In the genomic region with DNA sequence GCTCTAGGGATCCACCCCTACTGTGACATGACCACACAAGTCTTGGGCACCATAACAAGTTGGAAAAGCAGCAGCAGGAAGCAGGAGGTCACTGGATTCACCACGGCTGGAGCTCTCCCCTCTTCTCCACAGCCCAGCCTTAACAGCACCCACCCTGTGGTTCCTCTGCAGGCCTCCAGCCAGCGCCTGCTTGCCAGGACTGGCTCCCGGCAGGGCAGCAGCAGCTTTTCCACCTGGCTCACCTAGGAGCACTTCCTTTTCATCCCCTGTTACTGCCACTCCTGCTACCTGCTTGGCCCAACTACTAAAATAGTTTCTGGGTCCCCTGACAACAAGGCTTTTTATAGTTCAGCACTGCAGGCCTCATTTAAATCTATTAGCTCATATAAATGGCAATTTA, we compare ENCODE assay signal across 13 mouse cellular contexts.
"Had no signal": no experiment of that assay in that cellular context is flagged by ENCODE, and none has a peak within 500 bp of the region (broad histone marks: within the 10 kb centered on the region; RNA-seq: fewer than 3 reads in every experiment).

No protein-coding gene starts in this region.

- H3K27me3 ChIP-seq: limb, embryonic 13.5 days; midbrain, embryonic 12.5 days; neural tube, embryonic 13.5 days had no signal

- H3K27ac ChIP-seq: kidney, postnatal 0 days; limb, embryonic 13.5 days; liver, embryonic 14.5 days; midbrain, embryonic 12.5 days; neural tube, embryonic 13.5 days had no signal

- H3K9me3 ChIP-seq: limb, embryonic 13.5 days; midbrain, embryonic 12.5 days; neural tube, embryonic 13.5 days had no signal

- DNase-seq: kidney, postnatal 36 days; layer of hippocampus, adult 9-11 months; layer of hippocampus, postnatal 36 days; lung, adult 18-20 months; right cerebral cortex, postnatal 4 days; spleen, adult 18-20 months; thymus, adult 18-20 months; thymus, postnatal 14 days had no signal

- H3K9ac ChIP-seq: limb, embryonic 13.5 days; liver, embryonic 14.5 days; midbrain, embryonic 12.5 days; neural tube, embryonic 13.5 days had no signal

- H3K4me3 ChIP-seq: limb, embryonic 13.5 days; midbrain, embryonic 12.5 days; neural tube, embryonic 13.5 days had no signal

- H3K4me2 ChIP-seq: limb, embryonic 13.5 days; midbrain, embryonic 12.5 days; neural tube, embryonic 13.5 days had no signal
